Mouse (Mus musculus): Measurements from ENCODE around the gene Phactr1.
"Not testable (repeated sequence)": the region's sequence is repeated elsewhere in the genome, so short reads cannot be mapped to it uniquely, and the experiment has no call there.

Gene Phactr1

GRCm38 (mm10) chr13:42929529-42930235 lies 249.3 kb downstream of the Phactr1 start:
- DNase-seq, result no peak

- DNase-seq, result no peak
Measured at GRCm38 (mm10) chr13:42932046-42932445, 251.6 kb downstream of the Phactr1 start.

- no peak for DNase-seq
Measured at GRCm38 (mm10) chr13:42934538-42935126, 254.2 kb downstream of the Phactr1 start.

DNA sequence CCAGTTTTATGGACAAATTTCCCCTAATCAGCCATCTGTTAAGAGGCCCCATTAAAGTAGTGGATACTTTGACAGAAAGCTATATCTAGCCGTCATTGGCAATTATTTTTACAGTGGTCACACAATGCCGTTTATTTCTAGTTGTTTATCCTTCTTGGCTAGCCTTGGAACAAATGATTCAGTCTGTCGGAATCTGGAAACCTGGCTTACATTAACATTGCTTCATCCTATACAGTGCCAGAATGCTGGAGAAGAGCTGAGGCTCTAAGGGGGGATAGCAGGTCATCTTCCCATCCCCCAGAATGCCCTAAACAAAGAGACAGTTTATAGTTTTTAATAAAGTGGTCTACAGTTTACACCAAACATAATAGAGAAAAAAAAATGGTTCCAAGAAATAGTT lies 257.4 kb downstream of the Phactr1 start:
- DNase-seq, result no peak

- no peak for DNase-seq
Measured at GRCm38 (mm10) chr13:42938346-42938745, 257.9 kb downstream of the Phactr1 start.

DNA sequence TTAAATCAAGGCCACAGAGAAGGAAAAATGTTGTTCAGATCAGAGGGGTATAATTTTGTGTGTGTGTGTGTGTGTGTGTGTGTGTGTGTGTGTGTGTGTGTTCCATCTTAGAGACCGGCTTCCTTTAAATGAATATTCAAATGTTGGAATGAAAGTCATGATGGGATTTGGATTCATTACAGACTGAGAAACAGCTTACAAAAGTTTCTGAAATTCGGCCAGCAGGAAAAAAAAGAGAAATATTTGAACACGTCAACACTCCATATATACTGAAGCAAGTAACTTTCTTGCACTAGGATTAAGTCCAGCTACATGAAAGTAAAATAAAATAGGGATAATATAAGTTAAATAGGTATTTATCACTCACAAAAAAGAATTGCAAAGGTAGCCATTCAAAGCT lies 259.8 kb downstream of the Phactr1 start:
- no peak for DNase-seq

- DNase-seq, result no peak
Measured at GRCm38 (mm10) chr13:42944106-42944505, 263.7 kb downstream of the Phactr1 start.

- not testable (repeated sequence) for DNase-seq
Measured at GRCm38 (mm10) chr13:42945201-42945600, 264.8 kb downstream of the Phactr1 start.

DNA sequence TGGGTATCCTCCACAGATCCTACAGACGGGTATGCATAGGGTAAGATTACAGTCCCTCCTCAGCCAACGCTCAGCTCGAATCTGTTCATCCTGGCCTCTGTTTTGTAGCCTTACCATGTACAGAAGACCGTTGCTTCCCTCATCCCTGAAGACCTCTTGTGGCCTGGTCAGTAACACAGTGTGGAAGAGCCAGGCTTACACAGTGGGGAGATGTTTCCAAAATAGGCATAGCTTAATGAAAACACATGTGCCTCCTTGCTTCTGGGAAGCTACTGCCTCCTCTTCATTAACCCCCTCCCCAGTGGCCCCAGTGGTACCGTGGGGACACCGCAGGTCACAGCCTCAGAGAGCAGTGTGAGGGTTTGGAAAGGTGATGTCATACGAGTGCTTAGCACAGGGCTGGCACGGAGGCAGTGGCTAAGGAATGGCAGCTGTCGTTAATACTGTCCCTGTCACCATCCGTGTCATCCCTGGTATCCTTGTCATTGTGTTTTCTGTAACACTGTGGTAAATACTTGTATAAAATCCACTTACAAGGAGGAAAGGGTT lies 268.4 kb downstream of the Phactr1 start:
- DNase-seq, result no peak

GRCm38 (mm10) chr13:42949336-42949735 lies 268.9 kb downstream of the Phactr1 start:
- DNase-seq, result no peak

- no peak for DNase-seq
Measured at GRCm38 (mm10) chr13:42950056-42950455, 269.6 kb downstream of the Phactr1 start.

- no peak for DNase-seq
Measured at GRCm38 (mm10) chr13:42952037-42952721, 271.8 kb downstream of the Phactr1 start.

DNA sequence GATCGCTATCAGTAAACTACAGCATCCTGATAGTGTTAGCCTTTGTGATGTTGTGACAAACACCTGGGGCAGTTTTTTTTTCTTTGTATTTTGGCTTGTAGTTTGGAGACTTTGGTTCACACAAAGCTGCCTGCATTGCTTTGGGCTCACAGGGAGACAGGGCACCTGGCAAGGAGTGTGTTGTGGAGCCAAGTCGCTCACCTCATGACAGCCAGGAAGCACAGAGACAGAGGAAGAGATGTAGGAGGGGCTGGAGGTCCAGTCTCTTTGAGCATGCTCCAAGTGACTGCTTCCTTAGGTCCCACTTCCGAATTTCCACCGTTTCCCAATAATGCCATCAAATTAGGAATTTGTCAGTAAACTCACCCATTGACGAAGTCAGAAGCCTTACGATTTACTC lies 272.6 kb downstream of the Phactr1 start:
- DNase-seq, result no peak

DNA sequence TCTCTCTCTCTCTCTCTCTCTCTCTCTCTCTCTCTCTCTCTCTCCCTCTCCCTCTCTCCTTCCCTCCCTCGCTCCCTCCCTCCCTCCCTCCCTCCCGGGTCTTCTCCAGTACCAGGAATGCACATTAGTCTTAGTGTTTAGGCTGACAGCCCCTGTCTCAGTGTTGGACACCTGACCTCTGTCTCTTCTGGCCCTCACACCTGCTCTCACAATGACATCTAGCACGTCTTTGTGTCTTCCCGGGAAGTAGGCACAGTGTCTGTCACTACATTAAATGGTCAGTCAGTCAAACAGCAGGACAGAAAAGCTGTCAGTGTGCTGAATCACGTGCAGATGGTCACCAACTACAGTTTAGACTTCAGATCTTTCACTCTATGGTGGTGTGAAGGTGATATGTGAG lies 273.7 kb downstream of the Phactr1 start:
- DNase-seq, result no peak

DNA sequence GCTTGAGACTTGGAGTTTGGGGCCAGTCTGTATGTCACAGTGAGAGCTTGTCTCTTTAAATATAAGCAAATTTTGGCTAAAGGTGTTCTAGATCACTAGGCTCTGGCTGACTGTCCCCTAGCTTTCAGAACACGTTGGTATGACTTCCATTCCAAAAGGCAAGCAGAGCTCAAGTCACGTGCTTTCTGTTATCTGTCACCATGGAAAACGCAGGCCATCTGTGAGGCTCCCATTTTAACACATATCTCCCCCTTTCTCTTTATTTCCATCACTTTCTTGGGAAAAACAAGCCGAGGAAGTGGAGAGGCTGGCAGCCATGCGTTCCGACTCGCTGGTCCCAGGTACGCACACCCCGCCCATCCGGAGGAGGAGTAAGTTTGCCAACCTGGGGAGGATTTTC lies 275.9 kb downstream of the Phactr1 start:
- no peak for DNase-seq

GRCm38 (mm10) chr13:42957856-42958255 lies 277.4 kb downstream of the Phactr1 start:
- DNase-seq, result no peak

DNA sequence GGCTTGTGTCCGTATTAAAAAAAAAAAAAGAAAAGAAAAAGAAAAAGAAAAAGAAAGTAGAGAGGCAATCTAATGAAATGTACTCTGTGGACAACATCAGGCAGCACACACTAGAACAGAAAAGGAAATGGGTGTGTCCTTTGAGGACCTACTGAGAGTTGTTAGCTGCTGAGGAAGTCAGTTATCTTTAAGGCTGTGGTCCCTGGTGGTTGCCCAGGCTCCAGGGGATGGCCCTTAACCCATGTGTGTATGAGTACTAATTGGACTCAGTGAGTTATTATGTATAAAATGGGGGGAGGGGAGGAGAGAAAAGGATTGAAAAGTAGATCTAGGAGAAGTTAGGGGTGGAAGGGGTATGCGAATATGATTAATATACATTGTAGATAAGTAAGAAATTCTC lies 278.4 kb downstream of the Phactr1 start:
- no peak for DNase-seq

DNA sequence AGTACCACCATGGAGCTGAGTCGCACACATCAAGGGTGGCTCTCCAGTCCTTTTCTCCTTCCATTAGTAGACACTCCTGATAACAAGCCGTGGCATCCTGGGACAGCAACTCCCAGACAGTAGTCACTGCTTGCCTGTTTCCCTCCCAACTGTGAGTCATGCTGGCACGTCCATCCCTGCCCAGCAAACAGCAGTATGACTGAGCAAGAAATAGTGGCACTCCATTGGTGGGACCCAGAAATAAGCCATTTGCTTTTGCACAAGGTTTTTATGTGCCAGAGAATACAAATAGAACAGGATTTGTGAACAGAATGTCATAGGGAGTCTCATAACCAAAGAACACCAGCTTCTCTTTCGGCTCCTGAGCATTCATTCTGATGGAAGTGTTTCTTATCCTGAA lies 281.1 kb downstream of the Phactr1 start:
- no peak for DNase-seq

DNA sequence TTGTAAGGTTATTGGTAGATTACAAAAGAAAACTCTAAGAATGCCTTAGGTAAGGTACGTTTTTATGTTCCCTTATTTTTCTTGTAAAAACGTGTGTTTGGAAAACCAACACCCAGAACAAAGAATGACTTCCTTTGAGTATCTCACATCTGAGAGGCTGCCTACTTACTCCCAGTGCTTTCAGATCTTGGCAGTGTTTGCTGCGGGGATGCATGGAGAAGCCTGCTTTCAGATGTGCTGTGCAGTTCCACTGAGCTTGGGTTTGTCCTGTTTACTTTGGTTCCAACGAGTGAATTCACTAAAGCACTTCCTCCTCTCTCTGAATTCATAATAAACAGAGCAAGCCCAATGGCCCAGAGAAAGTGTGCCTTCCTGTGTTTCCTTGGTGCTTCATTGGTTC lies 288.1 kb downstream of the Phactr1 start:
- no peak for DNase-seq

DNA sequence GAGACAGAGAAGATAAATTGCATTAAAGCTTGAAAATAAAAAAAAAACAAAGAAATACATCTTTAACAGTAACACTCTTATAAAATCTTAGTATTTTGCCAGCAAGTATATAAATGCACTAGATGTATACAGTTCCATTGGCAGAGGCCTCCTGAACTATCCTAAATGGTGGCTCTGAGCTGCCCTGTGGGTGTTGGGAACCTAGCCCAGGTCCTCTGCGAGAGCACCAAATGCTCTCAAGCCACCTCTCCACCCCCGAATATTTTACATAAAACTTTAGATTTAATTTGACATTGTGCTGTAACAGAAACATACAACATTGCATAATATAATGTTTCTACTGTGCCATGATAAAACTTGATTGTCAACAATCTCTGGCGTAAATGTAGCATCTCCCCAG lies 293.1 kb downstream of the Phactr1 start:
- no peak for DNase-seq

DNA sequence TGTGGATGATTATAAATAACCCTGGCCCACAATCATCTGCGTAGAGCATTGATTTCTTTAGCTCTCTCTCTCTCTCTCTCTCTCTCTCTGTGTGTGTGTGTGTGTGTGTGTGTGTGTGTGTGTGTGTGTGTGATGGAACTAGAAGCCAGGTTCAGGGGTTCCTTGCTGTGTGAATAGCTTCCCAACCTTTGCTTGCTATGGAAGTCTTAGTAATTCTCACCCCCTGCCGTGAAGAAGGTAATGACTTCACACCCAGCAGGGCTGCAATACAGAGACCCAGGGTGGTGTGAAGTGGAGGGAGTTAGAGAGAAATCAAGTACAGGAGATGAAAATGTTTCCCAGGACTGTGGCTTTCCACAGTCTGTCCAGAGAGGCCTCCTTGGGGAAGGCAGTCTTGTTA lies 293.5 kb downstream of the Phactr1 start:
- DNase-seq, result no peak

DNA sequence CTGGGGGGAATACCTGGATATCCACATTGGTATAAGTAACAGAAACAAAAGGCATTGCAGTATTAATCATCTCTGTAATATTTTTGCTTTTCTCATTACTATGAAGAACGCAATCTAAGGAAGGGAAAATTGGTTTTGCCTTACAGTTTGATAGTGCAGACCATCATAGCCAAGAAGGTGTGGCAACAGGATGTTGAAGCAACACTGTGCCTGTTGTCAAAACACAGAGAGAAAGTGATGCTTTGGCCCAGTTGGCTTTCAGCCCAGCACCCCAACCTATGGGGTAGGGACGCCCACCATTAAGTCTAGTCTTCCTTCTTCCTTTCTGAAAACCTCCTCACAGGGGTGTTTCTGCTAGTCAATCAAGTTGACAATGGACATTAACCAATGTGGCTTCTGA lies 294.1 kb downstream of the Phactr1 start:
- no peak for DNase-seq

GRCm38 (mm10) chr13:42976144-42976543 lies 295.7 kb downstream of the Phactr1 start:
- no peak for DNase-seq

- DNase-seq, result no peak
Measured at GRCm38 (mm10) chr13:42976967-42977366, 296.5 kb downstream of the Phactr1 start.

Data from liver (tissue).